Mouse (Mus musculus) brain, embryonic 18.5 days (tissue): ENCODE measurements at regions not wholly inside any gene's neighbourhood (a gene's known extent, or its start where the extent isn't known, plus 50 kb on each side); places are given as distances from the start of the nearest gene placed in this dataset.

Experiments
- DNase-seq: peaks from one replicate; pipeline ENCODE4 v3.0.0-alpha.2; 2012; ENCODE audit warnings: low read depth, low spot score

- peak; percentile 43 for DNase-seq
These were observed 69.5 kb downstream of the Ephb3 start for GRCm38 (mm10) chr16:21274012-21274528.

DNA sequence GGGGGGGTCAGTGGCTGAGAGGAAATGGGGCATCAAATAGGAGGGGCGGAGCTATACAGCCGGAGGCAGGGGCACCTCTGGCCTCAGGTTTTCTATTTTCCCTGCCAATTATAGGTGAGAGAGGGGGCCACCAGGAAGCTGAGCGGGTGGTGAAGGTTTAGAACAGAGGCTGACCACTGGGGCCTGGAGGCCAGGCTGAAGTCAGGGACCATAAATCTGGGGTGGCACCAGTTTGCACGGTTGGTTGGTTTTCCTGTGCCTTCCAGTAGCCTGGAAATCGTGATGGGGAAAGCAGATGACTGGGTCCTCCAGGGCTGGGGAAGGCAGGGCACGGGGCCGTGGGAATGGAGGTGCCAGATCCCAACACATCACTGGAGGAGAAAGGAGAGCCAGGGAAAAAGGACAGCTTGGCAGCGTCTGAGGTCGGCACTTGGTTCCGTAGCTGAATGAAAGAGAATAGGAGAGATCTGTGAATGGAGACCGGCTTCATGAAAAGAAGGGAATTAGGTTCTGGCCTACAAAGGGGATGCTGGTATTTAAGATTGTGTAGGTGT lies 73.3 kb downstream of the Ephb3 start:
- DNase-seq: no peak

GRCm38 (mm10) chr16:21278387-21278786 lies 73.8 kb downstream of the Ephb3 start:
- no peak for DNase-seq

GRCm38 (mm10) chr16:21280200-21280627 lies 75.7 kb downstream of the Ephb3 start:
- no peak for DNase-seq

DNA sequence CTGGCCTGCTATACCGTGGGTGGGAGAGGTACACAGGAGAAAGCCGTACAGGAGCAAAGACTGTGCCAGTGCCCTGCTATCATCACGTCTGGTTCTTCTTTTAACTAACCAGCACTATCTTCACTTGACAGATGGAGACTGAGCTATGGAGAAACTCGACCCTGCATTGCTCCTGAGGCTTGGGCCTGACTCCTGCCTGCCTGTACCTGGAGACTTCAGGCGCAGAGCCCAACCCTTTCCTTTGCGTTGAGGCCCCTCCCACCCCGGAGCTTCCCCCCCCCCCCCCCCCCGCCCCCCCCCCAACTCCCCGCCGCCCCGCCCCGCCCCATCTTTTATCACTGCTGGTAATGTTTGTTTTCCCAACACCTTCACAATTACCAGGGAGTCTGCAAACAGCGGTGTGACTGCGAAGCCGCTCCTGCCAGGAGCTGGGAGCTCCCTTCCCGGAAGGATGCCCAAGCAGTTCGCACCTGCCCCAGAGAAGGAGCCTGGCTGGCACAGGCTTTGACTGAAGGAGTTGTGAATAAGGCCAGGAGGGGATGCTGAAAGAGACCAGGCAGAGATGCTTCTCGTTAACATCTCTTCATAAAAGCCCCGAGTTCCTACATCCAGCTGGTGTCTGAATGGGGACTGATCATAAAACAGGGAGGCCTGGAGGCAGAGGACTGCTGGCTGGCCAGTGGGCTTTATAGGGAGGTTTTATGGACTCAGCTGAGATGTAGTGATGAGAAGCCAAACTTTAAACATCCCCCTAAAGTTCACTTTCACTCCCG lies 77.6 kb downstream of the Ephb3 start:
- DNase-seq: no peak

- DNase-seq: no peak
These were observed 81.5 kb downstream of the Ephb3 start for GRCm38 (mm10) chr16:21286099-21286498.

GRCm38 (mm10) chr16:21289528-21289927 lies 85.0 kb downstream of the Ephb3 start:
- no peak for DNase-seq

DNA sequence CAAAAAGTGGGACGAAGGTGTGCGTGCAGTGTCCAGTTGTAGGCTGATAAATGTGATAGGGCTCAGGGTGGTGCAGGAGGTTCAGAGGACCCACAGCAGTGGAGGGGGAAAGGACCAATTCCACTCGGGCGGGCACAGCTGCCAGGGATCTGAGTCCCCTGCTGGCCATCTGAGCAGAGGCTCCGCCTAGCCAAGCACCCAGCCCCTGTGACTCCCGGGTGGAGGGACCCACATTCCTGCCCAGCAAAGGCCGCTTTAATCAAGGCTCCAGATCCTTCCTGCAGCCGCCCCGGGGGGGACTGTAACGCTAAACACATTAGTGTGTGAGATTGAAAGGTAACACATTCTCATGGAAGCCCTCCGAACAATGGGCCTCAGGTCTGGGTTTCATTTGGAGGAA lies 88.5 kb downstream of the Ephb3 start:
- DNase-seq: no peak

DNA sequence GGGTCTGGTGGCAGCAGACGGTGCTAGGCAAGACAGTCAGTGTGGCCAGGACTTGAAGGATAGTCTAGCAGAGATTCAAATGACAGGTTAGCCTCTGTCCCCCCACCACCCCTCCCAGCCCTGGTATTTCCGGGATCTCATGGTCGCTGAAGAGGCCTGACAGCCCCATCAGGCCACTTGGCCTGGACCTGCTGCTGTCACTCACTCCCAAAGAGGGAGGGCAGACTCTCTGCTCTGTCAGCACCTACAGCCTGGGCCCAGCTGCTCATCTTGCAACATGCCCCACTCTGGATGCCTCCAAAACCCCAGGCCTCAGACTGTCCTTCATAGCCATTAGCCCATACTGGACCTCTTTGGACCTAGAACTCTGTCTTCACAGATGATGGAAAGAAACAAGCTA lies 89.0 kb downstream of the Ephb3 start:
- no peak for DNase-seq

GRCm38 (mm10) chr16:21294677-21295411 lies 90.3 kb downstream of the Ephb3 start:
- no peak for DNase-seq

- DNase-seq: no peak
These were observed 91.6 kb downstream of the Ephb3 start for GRCm38 (mm10) chr16:21295956-21296733.

- DNase-seq: no peak
These were observed 92.2 kb downstream of the Ephb3 start for GRCm38 (mm10) chr16:21296786-21297185.

DNA sequence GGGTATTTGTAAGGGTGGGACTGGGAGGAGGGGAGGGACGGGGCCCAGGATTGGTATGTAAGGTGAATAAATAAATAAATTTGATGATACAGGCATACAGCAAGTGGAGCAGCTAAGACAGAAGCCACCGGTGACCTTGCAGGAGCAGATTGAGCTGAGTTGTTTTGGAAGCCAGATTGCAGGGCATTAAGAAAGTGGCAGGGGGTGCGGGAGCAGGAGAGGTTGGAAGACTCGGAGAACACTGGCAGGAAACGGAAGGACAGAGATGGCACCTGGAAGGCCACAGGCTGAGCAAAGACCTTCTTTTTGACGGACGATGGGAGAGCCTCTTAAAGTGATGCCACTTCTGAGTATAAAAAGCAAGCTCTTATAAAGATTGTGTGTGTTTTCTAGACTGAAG lies 94.3 kb downstream of the Ephb3 start:
- DNase-seq: no peak

GRCm38 (mm10) chr16:21305859-21306258 lies 101.3 kb downstream of the Ephb3 start:
- DNase-seq: no peak

- no peak for DNase-seq
These were observed 104.0 kb downstream of the Ephb3 start for GRCm38 (mm10) chr16:21308513-21308912.

GRCm38 (mm10) chr16:21310636-21311615 lies 106.4 kb downstream of the Ephb3 start:
- DNase-seq: no peak

DNA sequence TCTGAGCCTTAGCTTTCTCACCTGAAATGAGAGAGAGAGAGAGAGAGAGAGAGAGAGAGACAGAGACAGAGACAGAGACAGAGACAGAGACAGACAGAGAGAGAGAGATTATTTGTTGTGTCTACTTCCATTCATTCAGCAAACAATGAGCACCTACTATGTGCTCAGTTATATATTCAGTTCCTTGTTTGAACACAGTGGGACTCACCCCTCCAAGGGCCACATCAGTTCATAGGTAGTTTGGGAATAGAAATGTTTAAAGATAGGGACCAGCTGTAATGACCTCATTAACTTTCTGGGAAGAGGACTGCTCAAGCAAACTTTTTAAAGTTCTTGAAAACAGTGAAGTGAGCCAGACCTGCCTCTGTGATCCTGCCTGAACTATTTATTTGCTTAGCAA lies 107.2 kb downstream of the Ephb3 start:
- no peak for DNase-seq

DNA sequence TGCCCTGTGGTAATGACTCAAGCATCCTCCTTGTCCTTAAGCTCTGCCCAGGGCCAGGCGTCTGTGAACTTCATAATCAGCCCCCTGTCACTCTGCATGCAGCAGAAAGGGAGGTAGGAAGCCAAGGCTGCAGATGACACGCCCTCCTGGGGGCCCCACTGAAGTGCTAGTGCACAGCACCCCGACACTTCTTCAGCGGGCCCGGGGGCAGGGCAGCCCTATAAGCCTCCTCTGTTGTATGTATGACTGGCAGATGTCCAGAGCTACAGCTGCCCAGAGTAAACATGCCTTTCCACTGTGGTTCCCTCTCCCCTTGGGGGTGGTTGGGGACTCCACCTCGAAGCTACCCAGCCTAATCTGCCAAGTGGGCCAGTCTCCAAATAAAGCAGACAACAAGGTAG lies 107.2 kb upstream of the Vps8 start:
- no peak for DNase-seq

- DNase-seq: no peak
These were observed 104.8 kb upstream of the Vps8 start for GRCm38 (mm10) chr16:21318009-21318639.
